ENCODE assay signal across 8 mouse cellular contexts in genomic region chr14:18238750-18239731, GRCm38 (mm10). TPM values are rescaled to one million over a fixed set of nuclear protein-coding genes. Genes with fewer than 3 reads are reported as not detected.
DNase-seq lines count a peak whose midpoint lies in the region; ATAC-seq and TF ChIP-seq lines count a peak whose summit lies in the region.

Nr1d2 (minus strand) TSS chr14:18239127.

- intact Hi-C loops in gastrocnemius, adult 2 months (cut with DNase I) = loop anchor here (5.0 kb wide), 1 partner anchor 33 kb away; the partner anchor contains the start of genes Nkiras1 and Rpl15
- intact Hi-C loops in left cerebral cortex, adult 2 months (cut with DNase I) = loop anchor here (1.0 to 2.0 kb wide), 2 partner anchors 24 to 32 kb away; partner anchors contain the start of genes Nkiras1 and Rpl15

- no peaks in the 10 kb centered on the region for H3K36me3 ChIP-seq in hindbrain, postnatal 0 days (ENCODE audit: insufficient read depth, low read length)

- no peak; the same call in 1 of the 2 replicates for TF ChIP-seq CTCF in gastrocnemius, adult 2 months (IDR thresholded peaks at IDR 0.05)
- TF ChIP-seq CTCF in hindbrain, postnatal 0 days (IDR thresholded peaks at IDR 0.05; ENCODE audit: low read depth) = peak; percentile 7; the same call in 1 of the 2 replicates
- peak; percentile 4; the same call in 1 of the 2 replicates for TF ChIP-seq CTCF in left cerebral cortex, adult 2 months (IDR thresholded peaks at IDR 0.05)

- no peaks in the 10 kb centered on the region for H3K27me3 ChIP-seq in hindbrain, postnatal 0 days (ENCODE audit: insufficient read depth, low read length)

- H3K9me3 ChIP-seq in hindbrain, postnatal 0 days (ENCODE audit: low read length) = no peaks in the 10 kb centered on the region

- peak within 1 kb of the TSS; percentile 84 for H3K9ac ChIP-seq in hindbrain, postnatal 0 days (replicated peaks; ENCODE audit: low read length)

- WGBS in hindbrain, postnatal 0 days = under 1% methylated on average over 46 of the region's 66 CpGs

- H3K27ac ChIP-seq in gastrocnemius, adult 2 months = peak within 1 kb of the TSS; percentile 100
- H3K27ac ChIP-seq in hindbrain, postnatal 0 days = peak within 1 kb of the TSS; percentile 95
- peak within 1 kb of the TSS; percentile 100 for H3K27ac ChIP-seq in left cerebral cortex, adult 2 months

- DNase-seq in ZHBTc4 (ENCODE audit: low read depth, low spot score) = peak; percentile 100
- DNase-seq in gastrocnemius, adult 2 months = peak; percentile 100
- peak; percentile 98 for DNase-seq in hindbrain, postnatal 0 days (ENCODE audit: low spot score)
- peak; percentile 95 to 97 for DNase-seq in left cerebral cortex, adult 2 months (ENCODE audit: extremely low spot score in 1 of 2, low spot score in 2 of 2)
- DNase-seq in right cerebral cortex, adult 2 months (ENCODE audit: low spot score in 2 of 2) = peak; percentile 95
- peak; percentile 100 for DNase-seq in urinary bladder, postnatal 14 days (ENCODE audit: low spot score)

- peak within 1 kb of the TSS; percentile 77 for H3K4me2 ChIP-seq in hindbrain, postnatal 0 days (ENCODE audit: low read depth, low read length)

- peak within 1 kb of the TSS; percentile 99 for H3K4me3 ChIP-seq in gastrocnemius, adult 2 months
- peak within 1 kb of the TSS; percentile 88 for H3K4me3 ChIP-seq in hindbrain, postnatal 0 days (ENCODE audit: low read length)
- H3K4me3 ChIP-seq in left cerebral cortex, adult 2 months = peak within 1 kb of the TSS; percentile 93

- no peaks in the 10 kb centered on the region for H3K4me1 ChIP-seq in hindbrain, postnatal 0 days (ENCODE audit: insufficient read depth, low read length)

- peak; percentile 70 for ATAC-seq in common myeloid progenitor, adult 5-6 weeks (replicated peaks; ENCODE audit: low read depth, poor library complexity, severe bottlenecking)
- peak; percentile 93 for ATAC-seq in hindbrain, postnatal 0 days
- peak; percentile 73 for ATAC-seq in megakaryocyte, adult 5-6 weeks (ENCODE audit: poor library complexity, severe bottlenecking)

RNA-seq across cellular contexts. Expression of gene Nr1d2, which starts in this region (rescaled TPM):
- 14.9 and 21.2 TPM in 2 replicates for total RNA-seq in common myeloid progenitor, adult 5-6 weeks (2017)
- 10 to 100 TPM; 49.9 to 91.6 TPM for total RNA-seq in gastrocnemius, adult 2 months (2021)
- total RNA-seq in hindbrain, postnatal 0 days (2014; rRNA removed) = 15.9 and 18.0 TPM in 2 replicates
- polyA plus RNA-seq in hindbrain, postnatal 0 days (2015; fragmentation: Nextera tagmentation; extraction: Ambion mirVana) = 8.7 and 9.5 TPM in 2 replicates
- total RNA-seq in left cerebral cortex, adult 2 months (2021) = 10 to 100 TPM; 74.2 to 97.1 TPM
- 3.9 and 6.6 TPM in 2 replicates for total RNA-seq in megakaryocyte, adult 5-6 weeks (2015)
- 5.1 and 6.2 TPM in 2 replicates for total RNA-seq in megakaryocyte, adult 5-6 weeks (2017)

Comparison
In these comparisons a context has a peak if more than half of its experiments do, and no peak if none do; other contexts are left out.
1. Peak in every context shown above with its lines: DNase-seq, ATAC-seq, H3K4me3 ChIP-seq and H3K27ac ChIP-seq.